Mouse (Mus musculus): Measurements from ENCODE around the gene Adh4. TPM values are rescaled to one million over a fixed set of nuclear protein-coding genes. Genes with fewer than 3 reads are reported as not detected.
"Not testable (repeated sequence)": the region's sequence is repeated elsewhere in the genome, so short reads cannot be mapped to it uniquely, and the experiment has no call there.

The Adh4 gene
- total and polyA plus RNA-seq, 3 experiments, result 0.25 TPM; not detected in 2

GRCm38 (mm10) chr3:138369546-138369945 lies 45.7 kb upstream of the Adh4 start:
- Histone ChIP-seq H3K79me2 (replicated peaks; ENCODE audit: control insufficient read depth, extremely low read depth, insufficient read depth, poor library complexity, severe bottlenecking) (no peaks in the 10 kb centered on the region), H3K36me3 (replicated peaks in 1 of 2; ENCODE audit: control insufficient read depth in 1 of 2, insufficient read depth in 1 of 2, low read length in 1 of 2) (no peaks in the 10 kb centered on the region), H3K9ac (ENCODE audit: insufficient read depth, low read depth) (no peak overlapping the region), H3K4me1 (ENCODE audit: control insufficient read depth in 1 of 2, insufficient read depth in 2 of 2) (no peaks in the 10 kb centered on the region), H3K27me3 (replicated peaks) (no peaks in the 10 kb centered on the region), H3K4me2 (ENCODE audit: insufficient read depth, low read depth, poor library complexity, severe bottlenecking) (no peak overlapping the region), H3K9me3 (replicated peaks; ENCODE audit: low read length) (no peaks in the 10 kb centered on the region), H3K27ac (ENCODE audit: insufficient read depth, low read depth) (no peak overlapping the region), H3K4me3 (replicated peaks in 1 of 3; ENCODE audit: low read depth in 2 of 3, low read length in 2 of 3, poor library complexity in 1 of 3) (no peak overlapping the region)
- TF ChIP-seq JUND (conservative IDR thresholded peaks at IDR 0.05; ENCODE audit: low read depth, low read length) (no peak), PAX5 (IDR thresholded peaks at IDR 0.05; ENCODE audit: low read length) (no peak), MYC (IDR thresholded peaks at IDR 0.05; ENCODE audit: low read depth, low read length) (no peak), SIN3A (IDR thresholded peaks at IDR 0.05; ENCODE audit: low read length) (no peak), GABPA (IDR thresholded peaks at IDR 0.05; ENCODE audit: insufficient replicate concordance, low read depth, low read length) (no peak), POLR2A (IDR thresholded peaks at IDR 0.05; ENCODE audit: low read depth, low read length) (no peak), ZNF384 (IDR thresholded peaks at IDR 0.05; ENCODE audit: low read depth, low read length) (no peak), MEF2A (IDR thresholded peaks at IDR 0.05; ENCODE audit: borderline replicate concordance, low read depth, low read length) (no peak), RAD21 (IDR thresholded peaks at IDR 0.05; ENCODE audit: low read depth, low read length) (no peak), NRF1 (IDR thresholded peaks at IDR 0.05; ENCODE audit: low read depth, low read length) (no peak), MXI1 (IDR thresholded peaks at IDR 0.05; ENCODE audit: low read depth, low read length) (no peak), MAX (IDR thresholded peaks at IDR 0.05; ENCODE audit: low read length) (no peak)
- dilution Hi-C loops (cut with MboI; ENCODE audit: extremely low pct_ligation_motif_present, extremely low pct_unique_long_range_greater_than_20kb, low sequenced_read_pairs) (no loop called here), in situ Hi-C loops (cut with MboI; ENCODE audit: low pct_ligation_motif_present, low pct_unique_long_range_greater_than_20kb, low sequenced_read_pairs) (no loop called here)
- DNase-seq (ENCODE audit: extremely low read depth), result no peak

- H3K9me3 ChIP-seq (replicated peaks; ENCODE audit: low read length); H3K4me1 ChIP-seq (ENCODE audit: control insufficient read depth in 1 of 2, insufficient read depth in 2 of 2); H3K36me3 ChIP-seq (replicated peaks in 1 of 2; ENCODE audit: control insufficient read depth in 1 of 2, insufficient read depth in 1 of 2, low read length in 1 of 2); H3K9ac ChIP-seq (ENCODE audit: insufficient read depth, low read depth); H3K79me2 ChIP-seq (replicated peaks; ENCODE audit: control insufficient read depth, extremely low read depth, insufficient read depth, poor library complexity, severe bottlenecking); dilution Hi-C loops (cut with MboI; ENCODE audit: extremely low pct_ligation_motif_present, extremely low pct_unique_long_range_greater_than_20kb, low sequenced_read_pairs); DNase-seq (ENCODE audit: extremely low read depth); H3K4me3 ChIP-seq (replicated peaks in 1 of 3; ENCODE audit: low read depth in 2 of 3, low read length in 2 of 3, poor library complexity in 1 of 3); H3K27ac ChIP-seq (ENCODE audit: insufficient read depth, low read depth); H3K27me3 ChIP-seq (replicated peaks); in situ Hi-C loops (cut with MboI; ENCODE audit: low pct_ligation_motif_present, low pct_unique_long_range_greater_than_20kb, low sequenced_read_pairs); H3K4me2 ChIP-seq (ENCODE audit: insufficient read depth, low read depth, poor library complexity, severe bottlenecking): not testable (repeated sequence)
Observed at GRCm38 (mm10) chr3:138370289-138370688, 45.0 kb upstream of the Adh4 start.

DNA sequence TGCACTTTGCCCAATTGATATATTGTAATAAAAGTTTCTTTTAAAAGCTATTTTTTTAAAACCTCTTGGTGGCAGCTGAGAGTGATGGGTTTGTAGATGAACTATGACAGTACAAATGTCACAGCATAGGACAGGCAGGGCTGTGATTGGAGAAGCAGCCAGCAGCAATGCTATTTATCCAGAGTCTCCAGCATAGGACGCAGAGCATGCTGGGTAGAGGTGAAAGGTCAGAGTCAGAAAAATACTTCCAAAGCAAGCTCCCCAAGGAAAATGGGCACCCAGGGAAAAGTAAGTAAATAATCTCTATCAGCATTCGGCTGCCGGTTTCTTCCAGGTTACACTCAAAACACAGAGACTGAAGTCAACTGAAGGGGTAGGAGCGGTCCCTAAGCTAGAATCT lies 41.3 kb upstream of the Adh4 start:
- Histone ChIP-seq H3K4me2 (ENCODE audit: insufficient read depth, low read depth, poor library complexity, severe bottlenecking) (no peak overlapping the region), H3K27me3 (replicated peaks) (no peaks in the 10 kb centered on the region), H3K36me3 (replicated peaks in 1 of 2; ENCODE audit: control insufficient read depth in 1 of 2, insufficient read depth in 1 of 2, low read length in 1 of 2) (no peaks in the 10 kb centered on the region), H3K9me3 (replicated peaks; ENCODE audit: low read length) (no peaks in the 10 kb centered on the region), H3K4me3 (replicated peaks in 1 of 3; ENCODE audit: low read depth in 2 of 3, low read length in 2 of 3, poor library complexity in 1 of 3) (no peak overlapping the region), H3K4me1 (ENCODE audit: control insufficient read depth in 1 of 2, insufficient read depth in 2 of 2) (no peaks in the 10 kb centered on the region), H3K27ac (ENCODE audit: insufficient read depth, low read depth) (no peak overlapping the region), H3K9ac (ENCODE audit: insufficient read depth, low read depth) (no peak overlapping the region), H3K79me2 (replicated peaks; ENCODE audit: control insufficient read depth, extremely low read depth, insufficient read depth, poor library complexity, severe bottlenecking) (no peaks in the 10 kb centered on the region)
- no peak for DNase-seq (ENCODE audit: extremely low read depth)
- in situ Hi-C loops (cut with MboI; ENCODE audit: low pct_ligation_motif_present, low pct_unique_long_range_greater_than_20kb, low sequenced_read_pairs) (no loop called here), dilution Hi-C loops (cut with MboI; ENCODE audit: extremely low pct_ligation_motif_present, extremely low pct_unique_long_range_greater_than_20kb, low sequenced_read_pairs) (no loop called here)
- TF ChIP-seq TBP (conservative IDR thresholded peaks at IDR 0.05; ENCODE audit: low read depth, low read length) (no peak), POLR2A (IDR thresholded peaks at IDR 0.05; ENCODE audit: low read depth, low read length) (no peak), IRF4 (IDR thresholded peaks at IDR 0.05; ENCODE audit: low read depth, low read length) (no peak), SIN3A (IDR thresholded peaks at IDR 0.05; ENCODE audit: low read length) (no peak), JUN (IDR thresholded peaks at IDR 0.05; ENCODE audit: insufficient read depth, low read depth, low read length) (no peak), CHD1 (IDR thresholded peaks at IDR 0.05; ENCODE audit: low read depth, low read length) (no peak), MAFK (IDR thresholded peaks at IDR 0.05; ENCODE audit: insufficient replicate concordance, low read length) (no peak), NRF1 (IDR thresholded peaks at IDR 0.05; ENCODE audit: low read depth, low read length) (no peak), GABPA (IDR thresholded peaks at IDR 0.05; ENCODE audit: insufficient replicate concordance, low read depth, low read length) (no peak), ZNF384 (IDR thresholded peaks at IDR 0.05; ENCODE audit: low read depth, low read length) (no peak), ETS1 (conservative IDR thresholded peaks at IDR 0.05; ENCODE audit: low read depth, low read length) (no peak), RCOR1 (conservative IDR thresholded peaks at IDR 0.05; ENCODE audit: low read depth, low read length) (no peak), TCF12 (IDR thresholded peaks at IDR 0.05; ENCODE audit: low read depth, low read length) (no peak), USF2 (conservative IDR thresholded peaks at IDR 0.05; ENCODE audit: low read depth, low read length) (no peak), BHLHE40 (IDR thresholded peaks at IDR 0.05; ENCODE audit: low read depth, low read length) (no peak), USF1 (IDR thresholded peaks at IDR 0.05; ENCODE audit: low read depth, low read length) (no peak)

All from CH12.LX (cell line).